Mouse (Mus musculus): ENCODE data around the gene Aup1. TPM values are rescaled to one million over a fixed set of nuclear protein-coding genes. Genes with fewer than 3 reads are reported as not detected.

The Aup1 gene
- polyA plus RNA-seq, 1 experiment from 2014 or later: 137 TPM

GRCm38 (mm10) chr6:83101688-83102556 lies 47.6 kb downstream of the Aup1 start:
- peaks cover 24% of the 10 kb centered on the region for H3K27me3 ChIP-seq
- ATAC-seq (ENCODE audit: low FRiP score): peak; percentile 78
- peak overlapping the region; percentile 77 for H3K4me3 ChIP-seq (replicated peaks)
- peaks cover 21% of the 10 kb centered on the region for H3K4me1 ChIP-seq
- peak overlapping the region; percentile 94 for H3K4me2 ChIP-seq
- H3K36me3 ChIP-seq (replicated peaks): no peaks in the 10 kb centered on the region
- H3K9ac ChIP-seq: peak overlapping the region; percentile 69
- H3K27ac ChIP-seq: peak overlapping the region; percentile 64
- under 1% methylated on average over 74 of the region's 74 CpGs for WGBS
- no peaks in the 10 kb centered on the region for H3K9me3 ChIP-seq

GRCm38 (mm10) chr6:83103130-83103650 lies 48.9 kb downstream of the Aup1 start:
- Histone ChIP-seq H3K9ac (peak overlapping the region; percentile 69), H3K9me3 (no peaks in the 10 kb centered on the region), H3K27ac (no peak overlapping the region), H3K4me3 (replicated peaks) (no peak overlapping the region; the same call in 1 of the 2 replicates), H3K27me3 (peaks cover 24% of the 10 kb centered on the region), H3K4me1 (peaks cover 28% of the 10 kb centered on the region), H3K36me3 (replicated peaks) (no peaks in the 10 kb centered on the region), H3K4me2 (peak overlapping the region; percentile 94)
- 40% methylated on average over 11 of the region's 11 CpGs for WGBS
- ATAC-seq (ENCODE audit: low FRiP score): no peak

GRCm38 (mm10) chr6:83104158-83104557 lies 49.8 kb downstream of the Aup1 start:
- ATAC-seq (ENCODE audit: low FRiP score): no peak
- peaks cover 34% of the 10 kb centered on the region for H3K4me1 ChIP-seq

More at GRCm38 (mm10) chr6:83104158-83104557, 49.8 kb downstream of the Aup1 start:
- Histone ChIP-seq H3K9me3 (no peaks in the 10 kb centered on the region), H3K36me3 (replicated peaks) (no peaks in the 10 kb centered on the region), H3K27me3 (peaks cover 24% of the 10 kb centered on the region), H3K4me2 (no peak overlapping the region), H3K27ac (no peak overlapping the region), H3K9ac (no peak overlapping the region), H3K4me3 (replicated peaks) (no peak overlapping the region)
- WGBS: 68% methylated on average over 4 of the region's 4 CpGs

MicroRNAs encoded within 50 kb of the gene (microRNA counts, 519-probe panel; counts per million panel counts)
- not detected for microRNA mmu-miR-3470a+mmu-miR-3470b

Small RNA genes within 50 kb of the gene (microRNA-seq; reads per million reads assigned to microRNA genes)
- gene Mir3470a: not detected
- gene Mir7040: not detected

Other genes with a start within 250 kb of the Aup1 start
- 4.6 and 5.9 TPM in 2 replicates for gene Sema4f, start 114.8 kb upstream of the Aup1 start, polyA plus RNA-seq (2016; fragmentation: Nextera tagmentation; extraction: Ambion mirVana)
- gene M1ap, start 107.6 kb upstream of the Aup1 start, polyA plus RNA-seq (2016; fragmentation: Nextera tagmentation; extraction: Ambion mirVana): not detected in 2 replicates
- gene Dok1, start 21.1 kb upstream of the Aup1 start, polyA plus RNA-seq (2016; fragmentation: Nextera tagmentation; extraction: Ambion mirVana): 4.9 and 5.4 TPM in 2 replicates
- gene Loxl3, start 20.3 kb upstream of the Aup1 start, polyA plus RNA-seq (2016; fragmentation: Nextera tagmentation; extraction: Ambion mirVana): 6.2 and 8.0 TPM in 2 replicates
- 64.3 and 65.9 TPM in 2 replicates for gene Htra2, start 752 bp downstream of the Aup1 start, polyA plus RNA-seq (2016; fragmentation: Nextera tagmentation; extraction: Ambion mirVana)
- 0.63 and 0.88 TPM in 2 replicates for gene Dqx1, start 3.3 kb downstream of the Aup1 start, polyA plus RNA-seq (2016; fragmentation: Nextera tagmentation; extraction: Ambion mirVana)
- not detected in 2 replicates for gene Tlx2, start 15.8 kb downstream of the Aup1 start, polyA plus RNA-seq (2016; fragmentation: Nextera tagmentation; extraction: Ambion mirVana)
- 36.3 and 37.0 TPM in 2 replicates for gene Pcgf1, start 23.3 kb downstream of the Aup1 start, polyA plus RNA-seq (2016; fragmentation: Nextera tagmentation; extraction: Ambion mirVana)
- gene Lbx2, start 31.8 kb downstream of the Aup1 start, polyA plus RNA-seq (2016; fragmentation: Nextera tagmentation; extraction: Ambion mirVana): 0.27 TPM in 1 of 2 replicates, not detected in the other
- 2.6 and 3.4 TPM in 2 replicates for gene Ccdc142, start 47.1 kb downstream of the Aup1 start, polyA plus RNA-seq (2016; fragmentation: Nextera tagmentation; extraction: Ambion mirVana)
- 3.4 and 3.7 TPM in 2 replicates for gene Gm42688, start 47.1 kb downstream of the Aup1 start, polyA plus RNA-seq (2016; fragmentation: Nextera tagmentation; extraction: Ambion mirVana)
- gene Mrpl53, start 54.5 kb downstream of the Aup1 start, polyA plus RNA-seq (2016; fragmentation: Nextera tagmentation; extraction: Ambion mirVana): 117 TPM in 2 replicates
- gene Mogs, start 61.0 kb downstream of the Aup1 start, polyA plus RNA-seq (2016; fragmentation: Nextera tagmentation; extraction: Ambion mirVana): 37.4 and 38.6 TPM in 2 replicates
- 202 and 219 TPM in 2 replicates for gene Wbp1, start 67.0 kb downstream of the Aup1 start, polyA plus RNA-seq (2016; fragmentation: Nextera tagmentation; extraction: Ambion mirVana)
- gene Ino80b, start 70.9 kb downstream of the Aup1 start, polyA plus RNA-seq (2016; fragmentation: Nextera tagmentation; extraction: Ambion mirVana): 19.0 and 20.6 TPM in 2 replicates
- gene Rtkn, start 80.9 kb downstream of the Aup1 start, polyA plus RNA-seq (2016; fragmentation: Nextera tagmentation; extraction: Ambion mirVana): 19.9 and 20.1 TPM in 2 replicates
- 12.5 and 15.4 TPM in 2 replicates for gene Wdr54, start 101.9 kb downstream of the Aup1 start, polyA plus RNA-seq (2016; fragmentation: Nextera tagmentation; extraction: Ambion mirVana)
- gene 1700003E16Rik, start 101.9 kb downstream of the Aup1 start, polyA plus RNA-seq (2016; fragmentation: Nextera tagmentation; extraction: Ambion mirVana): 1.8 and 2.7 TPM in 2 replicates
- 128 and 137 TPM in 2 replicates for gene Dctn1, start 111.4 kb downstream of the Aup1 start, polyA plus RNA-seq (2016; fragmentation: Nextera tagmentation; extraction: Ambion mirVana)
- gene Slc4a5, start 165.3 kb downstream of the Aup1 start, polyA plus RNA-seq (2016; fragmentation: Nextera tagmentation; extraction: Ambion mirVana): 0.12 and 0.24 TPM in 2 replicates

Data from forebrain, embryonic 12.5 days (tissue).